38 mouse cellular contexts compared by ENCODE assay signal in the genomic region with DNA sequence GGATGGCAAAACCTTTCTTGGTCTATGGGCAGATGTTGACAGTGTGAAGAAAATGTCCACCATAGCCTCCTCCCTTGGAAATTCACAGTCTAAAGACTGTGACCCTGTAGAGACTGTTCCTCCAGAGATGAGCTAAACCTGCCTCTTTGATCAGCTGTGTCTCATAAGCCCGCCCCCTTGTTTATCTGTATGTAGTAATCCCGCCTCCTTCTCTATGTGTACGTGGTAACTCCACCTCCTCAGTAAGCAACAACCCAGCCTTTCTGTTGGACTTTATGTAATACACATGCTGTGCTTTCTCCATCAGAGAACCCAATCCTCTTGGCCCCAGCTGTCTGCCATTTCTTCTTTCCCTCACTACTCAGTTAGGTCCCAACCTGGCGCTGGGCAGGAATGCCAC. TPM values are rescaled to one million over a fixed set of nuclear protein-coding genes. Genes with fewer than 3 reads are reported as not detected.
DNase-seq lines count a peak whose midpoint lies in the region; ATAC-seq and TF ChIP-seq lines count a peak whose summit lies in the region.
"Had no signal": no experiment of that assay in that cellular context is flagged by ENCODE, and none has a peak within 500 bp of the region (broad histone marks: within the 10 kb centered on the region; RNA-seq: fewer than 3 reads in every experiment).

No protein-coding gene starts in this region.

- H3K4me1 ChIP-seq in liver, embryonic 13.5 days (replicated peaks), result no peaks in the 10 kb centered on the region
- H3K4me1 ChIP-seq in liver, postnatal 0 days (ENCODE audit: insufficient read depth), result no peaks in the 10 kb centered on the region
- peaks cover 10% of the 10 kb centered on the region for H3K4me1 ChIP-seq in embryonic facial prominence, embryonic 15.5 days
- H3K4me1 ChIP-seq in midbrain, embryonic 15.5 days, result no peaks in the 10 kb centered on the region
- H3K4me1 ChIP-seq: heart, embryonic 13.5 days; hindbrain, embryonic 10.5 days; hindbrain, embryonic 15.5 days; limb, embryonic 12.5 days; liver, embryonic 15.5 days; midbrain, embryonic 12.5 days; neural tube, embryonic 15.5 days; stomach, embryonic 15.5 days had no signal

- ATAC-seq in liver, embryonic 13.5 days (ENCODE audit: low read depth), result peak; percentile 41; the same call in 1 of the 2 replicates
- no peak for ATAC-seq in liver, postnatal 0 days
- ATAC-seq in embryonic facial prominence, embryonic 15.5 days (ENCODE audit: insufficient number of reproducible peaks, low FRiP score, low TSS enrichment, low read depth), result no peak
- peak; percentile 39; the same call in 1 of the 2 replicates for ATAC-seq in megakaryocyte progenitor cell, adult 5-6 weeks (replicated peaks; ENCODE audit: poor library complexity)
- no peak for ATAC-seq in midbrain, embryonic 15.5 days (replicated peaks)
- ATAC-seq: forebrain, embryonic 16.5 days; inflammation-experienced regulatory T-cells, adult 6 months had no signal

- intact Hi-C loops in heart, postnatal 36 days (cut with DNase I), result no loop called here

- no peak for TF ChIP-seq EP300 in liver, postnatal 0 days (IDR thresholded peaks at IDR 0.05; ENCODE audit: low read depth)

- H3K4me2 ChIP-seq in liver, embryonic 13.5 days, result no peak overlapping the region
- no peak overlapping the region for H3K4me2 ChIP-seq in liver, postnatal 0 days (ENCODE audit: low read depth, low read length)
- no peak overlapping the region for H3K4me2 ChIP-seq in embryonic facial prominence, embryonic 15.5 days (replicated peaks)
- no peak overlapping the region for H3K4me2 ChIP-seq in midbrain, embryonic 15.5 days
- H3K4me2 ChIP-seq: heart, embryonic 13.5 days; hindbrain, embryonic 15.5 days; limb, embryonic 12.5 days; liver, embryonic 15.5 days; midbrain, embryonic 12.5 days; neural tube, embryonic 15.5 days; stomach, embryonic 15.5 days had no signal

- H3K27ac ChIP-seq in liver, embryonic 13.5 days, result no peak overlapping the region
- H3K27ac ChIP-seq in liver, postnatal 0 days (ENCODE audit: low read depth), result no peak overlapping the region
- peak overlapping the region; percentile 70; the same call in 1 of the 2 replicates for H3K27ac ChIP-seq in embryonic facial prominence, embryonic 15.5 days (replicated peaks)
- H3K27ac ChIP-seq in midbrain, embryonic 15.5 days, result no peak overlapping the region
- H3K27ac ChIP-seq: gastrocnemius, adult 2 months; heart, adult 2 months; heart, embryonic 13.5 days; hindbrain, embryonic 10.5 days; hindbrain, embryonic 15.5 days; layer of hippocampus, adult 2 months; left cerebral cortex, adult 2 months; limb, embryonic 12.5 days; liver, embryonic 15.5 days; midbrain, embryonic 12.5 days; neural tube, embryonic 15.5 days; stomach, embryonic 15.5 days had no signal

- H3K9ac ChIP-seq in liver, embryonic 13.5 days, result no peak overlapping the region
- no peak overlapping the region for H3K9ac ChIP-seq in liver, postnatal 0 days (replicated peaks)
- no peak overlapping the region for H3K9ac ChIP-seq in embryonic facial prominence, embryonic 15.5 days
- H3K9ac ChIP-seq in midbrain, embryonic 15.5 days, result no peak overlapping the region
- H3K9ac ChIP-seq: heart, embryonic 13.5 days; hindbrain, embryonic 15.5 days; limb, embryonic 12.5 days; liver, embryonic 15.5 days; midbrain, embryonic 12.5 days; neural tube, embryonic 15.5 days; stomach, embryonic 15.5 days had no signal

- no peaks in the 10 kb centered on the region for H3K9me3 ChIP-seq in liver, embryonic 13.5 days (replicated peaks)
- H3K9me3 ChIP-seq in liver, postnatal 0 days (ENCODE audit: low read length), result no peaks in the 10 kb centered on the region
- no peaks in the 10 kb centered on the region for H3K9me3 ChIP-seq in embryonic facial prominence, embryonic 15.5 days (replicated peaks)
- no peaks in the 10 kb centered on the region for H3K9me3 ChIP-seq in midbrain, embryonic 15.5 days
- H3K9me3 ChIP-seq: G1E; heart, embryonic 13.5 days; hindbrain, embryonic 10.5 days; hindbrain, embryonic 15.5 days; limb, embryonic 12.5 days; liver, embryonic 15.5 days; midbrain, embryonic 12.5 days; neural tube, embryonic 15.5 days; stomach, embryonic 15.5 days had no signal

- H3K4me3 ChIP-seq in liver, embryonic 13.5 days (replicated peaks), result no peak overlapping the region
- H3K4me3 ChIP-seq in liver, postnatal 0 days (ENCODE audit: low read depth, low read length), result no peak overlapping the region
- H3K4me3 ChIP-seq in embryonic facial prominence, embryonic 15.5 days (replicated peaks), result no peak overlapping the region
- no peak overlapping the region for H3K4me3 ChIP-seq in midbrain, embryonic 15.5 days
- H3K4me3 ChIP-seq: gastrocnemius, adult 2 months; heart, adult 2 months; heart, embryonic 13.5 days; hindbrain, embryonic 10.5 days; hindbrain, embryonic 15.5 days; layer of hippocampus, adult 2 months; left cerebral cortex, adult 2 months; limb, embryonic 12.5 days; liver, embryonic 15.5 days; midbrain, embryonic 12.5 days; neural tube, embryonic 15.5 days; stomach, embryonic 15.5 days had no signal

- WGBS in liver, embryonic 13.5 days (ENCODE audit: insufficient replicate concordance), result 57% methylated on average over 4 of the region's 4 CpGs
- WGBS in liver, postnatal 0 days (ENCODE audit: insufficient replicate concordance), result 73% methylated on average over 4 of the region's 4 CpGs
- 77% methylated on average over 4 of the region's 4 CpGs for WGBS in embryonic facial prominence, embryonic 15.5 days
- 89% methylated on average over 4 of the region's 4 CpGs for WGBS in midbrain, embryonic 15.5 days

- peak; percentile 7 for DNase-seq in kidney, adult 18-20 months
- no peak for DNase-seq in kidney, postnatal 25 days
- DNase-seq in liver, embryonic 13.5 days, result no peak
- DNase-seq in liver, postnatal 0 days, result no peak
- no peak for DNase-seq in heart, postnatal 36 days
- DNase-seq: adrenal gland, postnatal 25 days; cerebellum, adult 11-12 months; cerebellum, adult 9-11 months; gastrocnemius, adult 2 months; gastrocnemius, postnatal 36 days; heart, adult 2 months; heart, postnatal 10 days; lung, postnatal 10 days; right cerebral cortex, postnatal 25 days; thymus, postnatal 25 days had no signal

- no peaks in the 10 kb centered on the region for H3K27me3 ChIP-seq in liver, embryonic 13.5 days
- H3K27me3 ChIP-seq in liver, postnatal 0 days (ENCODE audit: insufficient read depth, low read length), result no peaks in the 10 kb centered on the region
- H3K27me3 ChIP-seq in embryonic facial prominence, embryonic 15.5 days, result no peaks in the 10 kb centered on the region
- no peaks in the 10 kb centered on the region for H3K27me3 ChIP-seq in midbrain, embryonic 15.5 days (replicated peaks)
- H3K27me3 ChIP-seq: heart, embryonic 13.5 days; hindbrain, embryonic 15.5 days; limb, embryonic 12.5 days; liver, embryonic 15.5 days; midbrain, embryonic 12.5 days; neural tube, embryonic 15.5 days; Patski; stomach, embryonic 15.5 days had no signal

- H3K36me3 ChIP-seq in liver, embryonic 13.5 days, result no peaks in the 10 kb centered on the region
- no peaks in the 10 kb centered on the region for H3K36me3 ChIP-seq in liver, postnatal 0 days (replicated peaks; ENCODE audit: insufficient read depth, low read length)
- no peaks in the 10 kb centered on the region for H3K36me3 ChIP-seq in embryonic facial prominence, embryonic 15.5 days
- no peaks in the 10 kb centered on the region for H3K36me3 ChIP-seq in midbrain, embryonic 15.5 days (replicated peaks)
- H3K36me3 ChIP-seq: G1E; heart, embryonic 13.5 days; hindbrain, embryonic 10.5 days; hindbrain, embryonic 15.5 days; limb, embryonic 12.5 days; liver, embryonic 15.5 days; midbrain, embryonic 12.5 days; neural tube, embryonic 15.5 days; stomach, embryonic 15.5 days had no signal

- TF ChIP-seq CTCF in liver, postnatal 0 days (IDR thresholded peaks at IDR 0.05; ENCODE audit: low read depth), result no peak

RNA-seq across cellular contexts. Expression of gene 4930522H14Rik, which starts 51.4 kb away (rescaled TPM):
- polyA plus RNA-seq in liver, embryonic 13.5 days (2015; fragmentation: Nextera tagmentation; extraction: Ambion mirVana), result not detected in 2 replicates
- polyA plus RNA-seq in liver, postnatal 0 days (2015; fragmentation: Nextera tagmentation; extraction: Ambion mirVana), result not detected in 2 replicates
- polyA plus RNA-seq in embryonic facial prominence, embryonic 15.5 days (2015; fragmentation: Nextera tagmentation; extraction: Ambion mirVana), result not detected in 2 replicates
- total RNA-seq in megakaryocyte progenitor cell, adult 5-6 weeks (2015), result not detected in 2 replicates
- not detected in 2 replicates for total RNA-seq in megakaryocyte progenitor cell, adult 5-6 weeks (2017)
- total RNA-seq in heart, postnatal 36 days (2021), result not detected
- not detected in 2 replicates for polyA plus RNA-seq in midbrain, embryonic 15.5 days (2015; fragmentation: Nextera tagmentation; extraction: Ambion mirVana)
- total RNA-seq: adrenal gland, adult 18-20 months; adrenal gland, postnatal 25 days; common myeloid progenitor, adult 5-6 weeks; gastrocnemius, adult 2 months; gastrocnemius, postnatal 36 days; heart, adult 2 months; heart, postnatal 10 days; layer of hippocampus, adult 2 months; layer of hippocampus, postnatal 14 days; left cerebral cortex, adult 2 months; left cerebral cortex, postnatal 25 days; megakaryocyte, adult 5-6 weeks had no signal
- polyA plus RNA-seq: forebrain, embryonic 11.5 days; forebrain, embryonic 16.5 days; G1E; heart, adult 2 months; heart, embryonic 13.5 days; hindbrain, embryonic 10.5 days; hindbrain, embryonic 15.5 days; inflammation-experienced regulatory T-cells, adult 6 months; limb, embryonic 12.5 days; liver, embryonic 15.5 days; midbrain, embryonic 12.5 days; neural tube, embryonic 15.5 days; Patski; stomach, embryonic 15.5 days had no signal

Comparison
In these comparisons a context has a peak if more than half of its experiments do, and no peak if none do; other contexts are left out.
1. ATAC-seq: peak in liver, embryonic 13.5 days (single experiment) and megakaryocyte progenitor cell, adult 5-6 weeks (single experiment); none in liver, postnatal 0 days (single experiment), embryonic facial prominence, embryonic 15.5 days (single experiment) and midbrain, embryonic 15.5 days (single experiment).